Mouse (Mus musculus) urinary bladder, postnatal 36 days (tissue): ENCODE measurements around the gene Il20.

Experiments used
- DNase-seq, 2 experiments: peaks; one replicate each; pipeline ENCODE4 v3.0.0; 2022; ENCODE audit warnings: low spot score in 2 of 2, mixed read lengths in 1 of 2

The Il20 gene

GRCm38 (mm10) chr1:130911401-130912010 lies at the start of gene Il20:
TSS of gene Il20 (minus strand) at chr1:130911451.
- no peak for DNase-seq

GRCm38 (mm10) chr1:130946920-130947319 lies 35.7 kb upstream of the Il20 start:
- DNase-seq = no peak

- peak in 1 of 2 experiments; percentile 31 for DNase-seq
Measured at GRCm38 (mm10) chr1:130941801-130942200, 30.6 kb upstream of the Il20 start.

- DNase-seq = no peak
Measured at GRCm38 (mm10) chr1:130940065-130940687, 28.9 kb upstream of the Il20 start, which contains the start of gene Il19. TSS of gene Il19 (minus strand) at chr1:130940115.

GRCm38 (mm10) chr1:130938192-130938591 lies 26.9 kb upstream of the Il20 start:
- DNase-seq = no peak

GRCm38 (mm10) chr1:130937170-130937569 lies 25.9 kb upstream of the Il20 start:
- DNase-seq = no peak

GRCm38 (mm10) chr1:130936351-130936750 lies 25.1 kb upstream of the Il20 start:
- DNase-seq = no peak

- DNase-seq = no peak
Measured at GRCm38 (mm10) chr1:130926484-130926883, 15.2 kb upstream of the Il20 start.

- no peak for DNase-seq
Measured at GRCm38 (mm10) chr1:130918323-130918980, 7.2 kb upstream of the Il20 start.

- no peak for DNase-seq
Measured at GRCm38 (mm10) chr1:130902505-130902904, 8.7 kb downstream of the Il20 start.

GRCm38 (mm10) chr1:130894468-130894867 lies 16.8 kb downstream of the Il20 start:
- DNase-seq = no peak

- no peak for DNase-seq
Measured at GRCm38 (mm10) chr1:130893329-130894040, 17.8 kb downstream of the Il20 start.

GRCm38 (mm10) chr1:130892446-130892845 lies 18.8 kb downstream of the Il20 start:
- DNase-seq = no peak

- DNase-seq = no peak
Measured at GRCm38 (mm10) chr1:130887354-130887753, 23.9 kb downstream of the Il20 start, which contains the start of gene Il24. TSS of gene Il24 (minus strand) at chr1:130887454.

GRCm38 (mm10) chr1:130883146-130883545 lies 28.1 kb downstream of the Il20 start:
- DNase-seq = no peak

- no peak for DNase-seq
Measured at GRCm38 (mm10) chr1:130879927-130880326, 31.3 kb downstream of the Il20 start.

GRCm38 (mm10) chr1:130877889-130878614 lies 33.2 kb downstream of the Il20 start:
- peak in 1 of 2 experiments; percentile 4 for DNase-seq

GRCm38 (mm10) chr1:130876931-130877509 lies 34.2 kb downstream of the Il20 start:
- no peak for DNase-seq

- DNase-seq = no peak
Measured at GRCm38 (mm10) chr1:130875910-130876309, 35.3 kb downstream of the Il20 start.

GRCm38 (mm10) chr1:130875139-130875538 lies 36.1 kb downstream of the Il20 start:
- DNase-seq = peak; percentile 16 to 17

GRCm38 (mm10) chr1:130872912-130873311 lies 38.3 kb downstream of the Il20 start:
- DNase-seq = no peak
